In the genomic region with DNA sequence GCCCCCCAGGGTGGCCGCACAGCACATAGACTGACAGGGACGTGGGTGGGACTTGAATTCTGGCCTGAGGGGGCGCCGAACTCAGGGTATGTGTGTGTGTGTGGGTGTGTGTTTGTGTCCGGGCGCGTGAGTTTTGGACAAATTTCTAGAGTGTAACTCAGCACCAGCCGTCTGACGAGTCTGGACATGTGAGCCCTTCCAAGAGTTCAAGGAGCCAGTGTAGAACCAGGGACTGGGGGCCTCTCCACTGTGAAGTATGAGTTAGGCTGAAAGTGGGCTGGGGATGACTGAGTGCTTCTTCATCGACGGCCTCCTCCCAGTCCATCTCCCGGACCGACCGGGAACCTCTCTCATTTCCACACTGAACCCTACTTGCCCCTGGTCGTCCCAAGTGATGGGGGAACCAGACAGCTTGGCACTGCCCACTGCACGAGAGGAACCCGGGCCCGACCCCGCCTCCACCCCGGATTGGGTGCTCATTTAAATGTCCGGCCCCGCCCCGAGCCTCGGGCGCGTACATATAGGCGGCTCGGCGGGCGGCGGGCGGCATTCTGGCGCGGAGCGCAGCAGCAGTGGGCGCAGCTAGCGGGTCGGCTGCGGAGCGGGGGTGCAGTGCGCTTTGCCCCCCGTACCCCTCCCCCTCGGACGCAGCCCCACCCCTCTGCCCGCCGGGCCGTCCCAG, we compare ENCODE assay signal across 8 mouse cellular contexts. TPM values are rescaled to one million over a fixed set of nuclear protein-coding genes. Genes with fewer than 3 reads are reported as not detected.
DNase-seq lines count a peak whose midpoint lies in the region; ATAC-seq and TF ChIP-seq lines count a peak whose summit lies in the region.

Gene Marcksl1 (plus strand): TSS at position 496 of the 682 bp plus-strand sequence.

- H3K4me2 ChIP-seq in embryonic facial prominence, embryonic 15.5 days (replicated peaks), result peak within 1 kb of the TSS; percentile 65
- H3K4me2 ChIP-seq in limb, embryonic 13.5 days (replicated peaks), result peak within 1 kb of the TSS; percentile 90
- H3K4me2 ChIP-seq in midbrain, embryonic 14.5 days (ENCODE audit: low read length), result peak within 1 kb of the TSS; percentile 77

- H3K4me1 ChIP-seq in embryonic facial prominence, embryonic 15.5 days, result peaks cover 42% of the 10 kb centered on the region
- peaks cover 37% of the 10 kb centered on the region for H3K4me1 ChIP-seq in limb, embryonic 13.5 days
- peaks cover 26% of the 10 kb centered on the region for H3K4me1 ChIP-seq in midbrain, embryonic 14.5 days (ENCODE audit: control insufficient read depth, insufficient read depth, low read length)
- peaks cover 11% of the 10 kb centered on the region for H3K4me1 ChIP-seq in spleen, adult 2 months (ENCODE audit: control insufficient read depth, insufficient read depth, insufficient read length)

- TF ChIP-seq POLR2A in spleen, adult 2 months (IDR thresholded peaks at IDR 0.05; ENCODE audit: low read depth, low read length), result peak; percentile 77

- H3K36me3 ChIP-seq in embryonic facial prominence, embryonic 15.5 days, result peaks cover 18% of the 10 kb centered on the region
- peaks cover 31% of the 10 kb centered on the region for H3K36me3 ChIP-seq in limb, embryonic 13.5 days
- peaks cover 33% of the 10 kb centered on the region for H3K36me3 ChIP-seq in midbrain, embryonic 14.5 days (ENCODE audit: control insufficient read depth, insufficient read depth, low read length)
- H3K36me3 ChIP-seq in spleen, adult 2 months (ENCODE audit: control insufficient read depth, insufficient read depth, low read length), result peaks cover 11% of the 10 kb centered on the region

- H3K9me3 ChIP-seq in embryonic facial prominence, embryonic 15.5 days (replicated peaks), result no peaks in the 10 kb centered on the region
- H3K9me3 ChIP-seq in limb, embryonic 13.5 days, result no peaks in the 10 kb centered on the region
- H3K9me3 ChIP-seq in midbrain, embryonic 14.5 days (ENCODE audit: control insufficient read depth, low read length), result no peaks in the 10 kb centered on the region

- no peak for TF ChIP-seq CTCF in spleen, adult 2 months (IDR thresholded peaks at IDR 0.05; ENCODE audit: extremely low read depth, insufficient read depth, insufficient read length, insufficient replicate concordance)

- 4% methylated on average over 47 of the region's 47 CpGs for WGBS in embryonic facial prominence, embryonic 15.5 days
- 7% methylated on average over 44 of the region's 47 CpGs for WGBS in limb, embryonic 13.5 days
- 8% methylated on average over 37 of the region's 47 CpGs for WGBS in midbrain, embryonic 14.5 days
- WGBS in spleen, adult 2 months, result 11% methylated on average over 47 of the region's 47 CpGs

- peak; percentile 16 to 32 for DNase-seq in cerebellum, postnatal 36 days
- DNase-seq in cerebellum, adult 11 months, result no peak
- DNase-seq in heart, adult 9 months (ENCODE audit: low spot score in 2 of 2), result peak; percentile 66 to 76
- peak; percentile 78 for DNase-seq in kidney, adult 9 months
- peak; percentile 95 for DNase-seq in midbrain, embryonic 14.5 days
- DNase-seq in spleen, adult 2 months (ENCODE audit: low read depth in 1 of 2, low spot score in 2 of 2), result peak; percentile 60 to 87

- H3K4me3 ChIP-seq in embryonic facial prominence, embryonic 15.5 days (replicated peaks), result peak within 1 kb of the TSS; percentile 94
- peak within 1 kb of the TSS; percentile 99 for H3K4me3 ChIP-seq in limb, embryonic 13.5 days
- peak within 1 kb of the TSS; percentile 100 for H3K4me3 ChIP-seq in midbrain, embryonic 14.5 days (replicated peaks; ENCODE audit: low read depth, low read length)
- H3K4me3 ChIP-seq in spleen, adult 2 months (ENCODE audit: extremely low read depth, insufficient read depth, insufficient read length), result peak within 1 kb of the TSS; percentile 66

- H3K27ac ChIP-seq in embryonic facial prominence, embryonic 15.5 days (replicated peaks), result peak within 1 kb of the TSS; percentile 95
- H3K27ac ChIP-seq in limb, embryonic 13.5 days, result peak within 1 kb of the TSS; percentile 97
- H3K27ac ChIP-seq in midbrain, embryonic 14.5 days (replicated peaks; ENCODE audit: low read depth, low read length), result peak within 1 kb of the TSS; percentile 99
- H3K27ac ChIP-seq in spleen, adult 2 months (ENCODE audit: insufficient read depth, low read length), result no peak within 1 kb of the TSS; the same call in 1 of the 2 replicates

- peak within 1 kb of the TSS; percentile 99 for H3K9ac ChIP-seq in embryonic facial prominence, embryonic 15.5 days
- peak within 1 kb of the TSS; percentile 100 for H3K9ac ChIP-seq in limb, embryonic 13.5 days
- peak within 1 kb of the TSS; percentile 100 for H3K9ac ChIP-seq in midbrain, embryonic 14.5 days (replicated peaks; ENCODE audit: low read length)

- no peaks in the 10 kb centered on the region for H3K27me3 ChIP-seq in embryonic facial prominence, embryonic 15.5 days
- no peaks in the 10 kb centered on the region for H3K27me3 ChIP-seq in limb, embryonic 13.5 days
- H3K27me3 ChIP-seq in midbrain, embryonic 14.5 days (ENCODE audit: control insufficient read depth, insufficient read depth, low read length), result no peaks in the 10 kb centered on the region
- peaks cover 4% of the 10 kb centered on the region; the same call in 1 of the 2 replicates for H3K27me3 ChIP-seq in spleen, adult 2 months (ENCODE audit: control insufficient read depth, insufficient read depth, low read length)

- peak; percentile 90 for ATAC-seq in embryonic facial prominence, embryonic 15.5 days (ENCODE audit: insufficient number of reproducible peaks, low FRiP score, low TSS enrichment, low read depth)
- peak; percentile 84 for ATAC-seq in limb, embryonic 13.5 days (ENCODE audit: low FRiP score, low read depth)
- peak; percentile 87 for ATAC-seq in midbrain, embryonic 14.5 days (ENCODE audit: low FRiP score, low TSS enrichment)

RNA-seq across cellular contexts. Expression of gene Marcksl1, which starts in this region (rescaled TPM):
- polyA plus RNA-seq in embryonic facial prominence, embryonic 15.5 days (2015; fragmentation: Nextera tagmentation; extraction: Ambion mirVana), result 610 and 641 TPM in 2 replicates
- 957 and 1,008 TPM in 2 replicates for polyA plus RNA-seq in limb, embryonic 13.5 days (2015; fragmentation: Nextera tagmentation; extraction: Ambion mirVana)
- 1,591 and 1,713 TPM in 2 replicates for polyA plus RNA-seq in midbrain, embryonic 14.5 days (2014; fragmentation: Nextera tagmentation; extraction: Ambion mirVana)
- 44.0 and 55.7 TPM in 2 replicates for polyA plus RNA-seq in spleen, adult 2 months (2012; rRNA removed)

Comparison
In these comparisons a context has a peak if more than half of its experiments do, and no peak if none do; other contexts are left out.
1. RNA of gene Marcksl1 (polyA plus RNA-seq): 1,591 to 1,713 TPM in midbrain, embryonic 14.5 days, 957 to 1,008 TPM in limb, embryonic 13.5 days and 610 to 641 TPM in embryonic facial prominence, embryonic 15.5 days; 44.0 to 55.7 TPM in spleen, adult 2 months; every median in the first group is over 10 times any median in the second.
2. Peak in every context shown above with its lines, with median percentiles within 50 percentile points of each other: ATAC-seq, H3K4me2 ChIP-seq, H3K4me3 ChIP-seq and H3K9ac ChIP-seq.